Mouse (Mus musculus) CH12.LX (cell line): ENCODE results near the gene Gm43191. TPM values are rescaled to one million over a fixed set of nuclear protein-coding genes. Genes with fewer than 3 reads are reported as not detected.

Experiments
- DNase-seq: peaks from one replicate; pipeline ENCODE4 v3.0.0-alpha.2; 2013; ENCODE audit errors: extremely low read depth
- H3K27ac ChIP-seq: 2 replicates; pipeline ENCODE4 v1.5.1; 2012; ENCODE audit warnings: low read depth, mild to moderate bottlenecking, control low read depth, moderate library complexity; ENCODE audit not compliant: insufficient read depth
- H3K27me3 ChIP-seq: replicated peaks from 2 replicates; pipeline ENCODE3; 2012; ENCODE audit warnings: inconsistent platforms
- H3K36me3 ChIP-seq, 2 experiments: replicated peaks in 1 of 2; 2 replicates each; pipeline versions ENCODE3 to v1.6.1; 2012; ENCODE audit warnings: inconsistent platforms in 1 of 2, low read length in 1 of 2, mild to moderate bottlenecking in 1 of 2, mixed read lengths in 1 of 2, moderate library complexity in 1 of 2; ENCODE audit not compliant: control insufficient read depth in 1 of 2, insufficient read depth in 1 of 2
- H3K4me1 ChIP-seq, 2 experiments: 2 replicates each; pipeline ENCODE4 v1.6.1; 2012; ENCODE audit warnings: inconsistent platforms in 1 of 2, moderate library complexity in 1 of 2; ENCODE audit not compliant: insufficient read depth in 2 of 2, control insufficient read depth in 1 of 2
- H3K4me2 ChIP-seq: 2 replicates; pipeline ENCODE4 v1.6.1; 2012; ENCODE audit warnings: low read depth, mild to moderate bottlenecking, control low read depth; ENCODE audit not compliant: poor library complexity, insufficient read depth, severe bottlenecking
- H3K4me3 ChIP-seq, 3 experiments: fragments of 150-350 bp in 1 of 3; sonication (generic) in 1 of 3; replicated peaks in 1 of 3; 2 replicates each; pipeline versions ENCODE3 to v1.5.1; 2011 to 2012; ENCODE audit warnings: low read depth in 2 of 3, low read length in 2 of 3, mild to moderate bottlenecking in 2 of 3, moderate library complexity in 2 of 3, control low read depth in 1 of 3, improper control_type of control experiment in 1 of 3, inconsistent platforms in 1 of 3, mixed read lengths in 1 of 3; ENCODE audit not compliant: poor library complexity in 1 of 3
- H3K79me2 ChIP-seq: replicated peaks from 2 replicates; pipeline ENCODE4 v1.6.1; 2012; ENCODE audit warnings: mild to moderate bottlenecking, moderate library complexity; ENCODE audit not compliant: control insufficient read depth, poor library complexity, insufficient read depth, severe bottlenecking; ENCODE audit errors: extremely low read depth
- H3K9ac ChIP-seq: 2 replicates; pipeline ENCODE4 v1.6.1; 2012; ENCODE audit warnings: low read depth, mild to moderate bottlenecking, control low read depth, moderate library complexity; ENCODE audit not compliant: insufficient read depth
- H3K9me3 ChIP-seq: replicated peaks from 2 replicates; pipeline ENCODE3; 2012; ENCODE audit warnings: low read length, inconsistent platforms, mixed read lengths
- CHD2 ChIP-seq: IDR thresholded peaks from 2 replicates; pipeline ENCODE4 v1.6.1; 2011; ENCODE audit warnings: low read length, improper control_type of control experiment
- CTCF ChIP-seq, 2 experiments: IDR thresholded peaks in 1 of 2; conservative IDR thresholded peaks in 1 of 2; 2 replicates each; pipeline ENCODE4 v1.5.1; 2011 to 2012; ENCODE audit warnings: low read depth in 2 of 2, low read length in 2 of 2, improper control_type of control experiment in 1 of 2, inconsistent platforms in 1 of 2, mild to moderate bottlenecking in 1 of 2, moderate library complexity in 1 of 2
- E2F4 ChIP-seq: IDR thresholded peaks from 2 replicates; pipeline ENCODE4 v1.6.1; 2011; ENCODE audit warnings: low read depth, low read length, improper control_type of control experiment; ENCODE audit not compliant: insufficient replicate concordance
- ETS1 ChIP-seq: conservative IDR thresholded peaks from 2 replicates; pipeline ENCODE4 v1.6.1; 2012; ENCODE audit warnings: low read depth, mild to moderate bottlenecking, inconsistent platforms, low read length, improper control_type of control experiment, moderate library complexity
- HCFC1 ChIP-seq: IDR thresholded peaks from 2 replicates; pipeline ENCODE4 v1.6.1; 2012; ENCODE audit warnings: low read depth, mild to moderate bottlenecking, inconsistent platforms, low read length, improper control_type of control experiment
- JUN ChIP-seq: IDR thresholded peaks from 2 replicates; pipeline ENCODE4 v1.6.1; 2011; ENCODE audit warnings: low read depth, mild to moderate bottlenecking, low read length, improper control_type of control experiment, moderate library complexity; ENCODE audit not compliant: insufficient read depth
- JUND ChIP-seq: conservative IDR thresholded peaks from 2 replicates; pipeline ENCODE4 v1.6.1; 2011; ENCODE audit warnings: low read depth, low read length, improper control_type of control experiment
- MYC ChIP-seq: IDR thresholded peaks from 2 replicates; pipeline ENCODE4 v1.6.1; 2011; ENCODE audit warnings: low read depth, mild to moderate bottlenecking, improper control_type of control experiment, low read length
- NRF1 ChIP-seq: IDR thresholded peaks from 2 replicates; pipeline ENCODE4 v1.6.1; 2014; ENCODE audit warnings: low read depth, mild to moderate bottlenecking, inconsistent platforms, low read length, improper control_type of control experiment, moderate library complexity
- PAX5 ChIP-seq: IDR thresholded peaks from 2 replicates; pipeline ENCODE4 v1.6.1; 2012; ENCODE audit warnings: low read length, inconsistent platforms, mixed read lengths
- RAD21 ChIP-seq: IDR thresholded peaks from 2 replicates; pipeline ENCODE4 v1.6.1; 2011; ENCODE audit warnings: low read depth, mild to moderate bottlenecking, low read length, improper control_type of control experiment, moderate library complexity
- RCOR1 ChIP-seq: conservative IDR thresholded peaks from 2 replicates; pipeline ENCODE4 v1.6.1; 2012; ENCODE audit warnings: low read depth, mild to moderate bottlenecking, inconsistent platforms, low read length, improper control_type of control experiment
- TCF12 ChIP-seq: IDR thresholded peaks from 2 replicates; pipeline ENCODE4 v1.6.1; 2014; ENCODE audit warnings: low read depth, mild to moderate bottlenecking, inconsistent platforms, low read length, improper control_type of control experiment
- UBTF ChIP-seq: IDR thresholded peaks from 2 replicates; pipeline ENCODE4 v1.6.1; 2012; ENCODE audit warnings: low read depth, mild to moderate bottlenecking, inconsistent platforms, low read length, improper control_type of control experiment, moderate library complexity
- USF1 ChIP-seq: IDR thresholded peaks from 2 replicates; pipeline ENCODE4 v1.6.1; 2014; ENCODE audit warnings: low read depth, mild to moderate bottlenecking, inconsistent platforms, low read length, improper control_type of control experiment
- USF2 ChIP-seq: conservative IDR thresholded peaks from 2 replicates; pipeline ENCODE4 v1.6.1; 2011; ENCODE audit warnings: low read depth, low read length, improper control_type of control experiment
- ZKSCAN1 ChIP-seq: IDR thresholded peaks from 2 replicates; pipeline ENCODE4 v1.6.1; 2012; ENCODE audit warnings: low read depth, inconsistent platforms, low read length, improper control_type of control experiment, borderline replicate concordance
- ZMIZ1 ChIP-seq: IDR thresholded peaks from 2 replicates; pipeline ENCODE4 v1.6.1; 2012; ENCODE audit warnings: low read depth, mild to moderate bottlenecking, inconsistent platforms, low read length, improper control_type of control experiment
- dilution Hi-C: fragments of 300-500 bp; cut with MboI; formaldehyde crosslinking; loops from 2 replicates; pipeline ENCODE4 v1.14.3; 2020; ENCODE audit warnings: low sequenced_read_pairs; ENCODE audit not compliant: extremely low pct_unique_long_range_greater_than_20kb, extremely low pct_ligation_motif_present
- in situ Hi-C: fragments of 300-500 bp; cut with MboI; formaldehyde crosslinking; loops from 3 replicates; pipeline ENCODE4 v1.14.3; 2019; ENCODE audit warnings: low sequenced_read_pairs, low pct_ligation_motif_present, low pct_unique_long_range_greater_than_20kb, mixed read lengths
- polyA plus RNA-seq: library from polyadenylated mRNA; unstranded; fragments of >175 nt; gene quantifications from 2 replicates; pipeline ENCODE4 v1.2.1, GENCODE M21; 2012; ENCODE audit warnings: low read depth; ENCODE audit not compliant: insufficient read length
- total RNA-seq, 2 experiments: library from RNA; depleted of rRNA; stranded (reverse); fragments of 300-350 nt in 1 of 2; fragments of >200 nt in 1 of 2; gene quantifications; 2 replicates each; pipeline ENCODE4 v1.2.3; 2012 to 2014

Gene Gm43191
- total and polyA plus RNA-seq, 3 experiments: 0.51 TPM; not detected in 2

DNA sequence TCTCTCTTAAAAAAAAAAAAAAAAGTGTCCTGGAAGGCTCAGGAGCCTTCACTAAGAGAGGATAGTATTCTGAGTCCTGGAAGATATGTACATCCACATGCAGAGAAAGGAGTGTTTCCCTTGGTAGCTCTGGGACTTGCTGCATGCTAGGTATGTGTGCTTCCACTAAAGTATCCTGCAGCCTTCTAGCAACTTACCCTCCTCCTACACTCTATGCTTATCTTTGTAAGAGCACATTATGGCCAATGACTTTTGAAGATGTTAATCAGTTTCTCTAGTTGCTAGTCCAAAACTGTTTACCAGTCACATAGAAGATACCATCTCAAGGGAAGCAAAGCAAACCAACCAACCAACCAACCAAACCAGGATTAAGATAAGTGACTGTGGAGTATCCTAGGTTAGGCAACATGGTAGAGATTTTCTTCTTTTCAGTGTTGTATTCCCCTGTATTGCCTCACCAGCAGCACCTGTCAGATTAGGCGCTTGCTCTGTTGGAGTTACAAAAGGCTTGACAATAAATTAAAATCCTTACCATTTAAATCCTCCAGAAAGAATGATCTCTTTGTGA lies 24.7 kb upstream of the Gm43191 start:
- H3K27me3 ChIP-seq: no peaks in the 10 kb centered on the region
- H3K9me3 ChIP-seq: no peaks in the 10 kb centered on the region
- in situ Hi-C loops: no loop called here
- no peak for DNase-seq
- no peak overlapping the region for H3K9ac ChIP-seq
- peaks cover 4 to 16% of the 10 kb centered on the region in 2 experiments; a peak in 3 of 4 replicates for H3K4me1 ChIP-seq
- H3K79me2 ChIP-seq: peaks cover 15% of the 10 kb centered on the region
- TF ChIP-seq CTCF (conservative IDR thresholded peaks at IDR 0.05 in 1 of 2, IDR thresholded peaks at IDR 0.05 in 1 of 2; ENCODE audit: low read depth in 2 of 2, low read length in 2 of 2): no peak
- no peak for TF ChIP-seq CHD2
- TF ChIP-seq NRF1: no peak
- no peak for TF ChIP-seq ETS1
- TF ChIP-seq MYC: no peak
- TF ChIP-seq UBTF: no peak
- no peak for TF ChIP-seq ZMIZ1
- no peak for TF ChIP-seq ZKSCAN1
- TF ChIP-seq RAD21: no peak
- TF ChIP-seq, all 38 proteins: peak for 0
- dilution Hi-C loops: no loop called here
- Histone ChIP-seq H3K4me2 (no peak overlapping the region), H3K27ac (no peak overlapping the region), H3K36me3 (peaks cover 0 to 31% of the 10 kb centered on the region in 2 experiments), H3K4me3 (no peak overlapping the region)

DNA sequence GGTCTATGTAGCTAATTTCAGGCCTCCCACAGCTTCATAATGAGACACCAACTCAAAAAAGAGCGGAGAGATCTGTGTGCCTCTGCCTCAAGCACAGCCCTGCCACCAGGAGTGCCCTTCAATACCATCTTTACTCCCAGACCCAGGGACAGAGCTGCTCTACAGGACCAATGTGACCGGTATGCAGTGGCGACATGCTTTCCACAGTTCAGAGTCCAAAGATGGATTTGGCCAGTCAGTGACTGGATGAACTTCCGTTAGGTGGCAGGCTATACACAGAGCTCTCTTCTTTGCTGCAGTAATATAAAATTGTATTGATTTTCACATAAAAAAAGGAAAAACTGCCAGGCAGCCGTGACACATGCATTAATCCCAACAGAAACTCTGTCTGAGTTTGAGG lies 22.8 kb upstream of the Gm43191 start:
- Histone ChIP-seq H3K4me3 (no peak overlapping the region), H3K36me3 (peaks cover 0 to 34% of the 10 kb centered on the region in 2 experiments)
- TF ChIP-seq NRF1 (no peak), HCFC1 (no peak), USF1 (no peak), RCOR1 (no peak), TCF12 (no peak), MYC (no peak), CTCF (conservative IDR thresholded peaks at IDR 0.05 in 1 of 2, IDR thresholded peaks at IDR 0.05 in 1 of 2; ENCODE audit: low read depth in 2 of 2, low read length in 2 of 2) (no peak), PAX5 (no peak), ZMIZ1 (no peak), E2F4 (no peak), JUN (no peak), JUND (no peak), USF2 (no peak), RAD21 (no peak)
- TF ChIP-seq, all 38 proteins: peak for 0
- H3K79me2 ChIP-seq: 0 out of 2 replicates have a peak, but pooled peaks cover 7% of the 10 kb centered on the region
- H3K4me2 ChIP-seq: no peak overlapping the region
- no peak overlapping the region for H3K27ac ChIP-seq
- no peaks in the 10 kb centered on the region for H3K9me3 ChIP-seq
- no peak for DNase-seq
- dilution Hi-C loops (no loop called here), in situ Hi-C loops (no loop called here)
- peaks cover 0 to under 1% of the 10 kb centered on the region in 2 experiments; a peak in 1 of 4 replicates for H3K4me1 ChIP-seq
- no peak overlapping the region for H3K9ac ChIP-seq
- no peaks in the 10 kb centered on the region for H3K27me3 ChIP-seq
